In genomic region chr17:33889941-33890532, GRCm38 (mm10) we compare ENCODE assay signal across 13 mouse cellular contexts. TPM values are rescaled to one million over a fixed set of nuclear protein-coding genes. Genes with fewer than 3 reads are reported as not detected.
DNase-seq lines count a peak whose midpoint lies in the region; ATAC-seq and TF ChIP-seq lines count a peak whose summit lies in the region.
"Not testable (repeated sequence)": the region's sequence is repeated elsewhere in the genome, so short reads cannot be mapped to it uniquely, and the experiment has no call there.
"Had no signal": no experiment of that assay in that cellular context is flagged by ENCODE, and none has a peak within 500 bp of the region (broad histone marks: within the 10 kb centered on the region; RNA-seq: fewer than 3 reads in every experiment).

No protein-coding gene starts in this region.

- peak; percentile 31 for DNase-seq in 416B (ENCODE audit: low read depth)
- not testable (repeated sequence) for DNase-seq in heart, postnatal 0 days (ENCODE audit: low spot score); kidney, adult 2 months; liver, embryonic 11.5 days (ENCODE audit: low spot score); midbrain, embryonic 10.5 days (ENCODE audit: low spot score)

- H3K4me3 ChIP-seq in cortical plate, adult 2 months (ENCODE audit: insufficient read depth, low read length): peak overlapping the region; percentile 41
- peak overlapping the region; percentile 60 for H3K4me3 ChIP-seq in forebrain, embryonic 13.5 days
- peak overlapping the region; percentile 77 for H3K4me3 ChIP-seq in heart, postnatal 0 days (ENCODE audit: low read depth, low read length)
- peak overlapping the region; percentile 66 for H3K4me3 ChIP-seq in kidney, adult 2 months (ENCODE audit: insufficient read depth, low read depth, low read length)
- peak overlapping the region; percentile 77 for H3K4me3 ChIP-seq in liver, embryonic 11.5 days (ENCODE audit: low read depth, low read length)
- H3K4me3 ChIP-seq in midbrain, embryonic 10.5 days: peak overlapping the region; percentile 78
- peak overlapping the region; percentile 57 for H3K4me3 ChIP-seq in olfactory bulb, adult 2 months (ENCODE audit: insufficient read depth, low read depth, low read length)

- TF ChIP-seq CTCF in cortical plate, adult 2 months (IDR thresholded peaks at IDR 0.05; ENCODE audit: extremely low read depth, insufficient read depth, low read length); heart, postnatal 0 days (IDR thresholded peaks at IDR 0.05; ENCODE audit: low read depth); kidney, adult 2 months (conservative IDR thresholded peaks at IDR 0.05; ENCODE audit: insufficient read depth, insufficient read length, low read depth, low read length); olfactory bulb, adult 2 months (IDR thresholded peaks at IDR 0.05; ENCODE audit: insufficient read depth, low read depth, low read length): not testable (repeated sequence)

- peak overlapping the region; percentile 68 for H3K4me2 ChIP-seq in forebrain, embryonic 13.5 days
- peak overlapping the region; percentile 74 for H3K4me2 ChIP-seq in heart, postnatal 0 days (ENCODE audit: low read depth, low read length)
- peak overlapping the region; percentile 80 for H3K4me2 ChIP-seq in liver, embryonic 11.5 days

- peak overlapping the region; percentile 74 for H3K9ac ChIP-seq in forebrain, embryonic 13.5 days
- peak overlapping the region; percentile 63 for H3K9ac ChIP-seq in heart, postnatal 0 days (replicated peaks; ENCODE audit: low read depth, low read length)
- peak overlapping the region; percentile 84 for H3K9ac ChIP-seq in liver, embryonic 11.5 days (ENCODE audit: low read depth, low read length)

- ATAC-seq in forebrain, embryonic 13.5 days: not testable (repeated sequence)
- ATAC-seq in heart, postnatal 0 days (ENCODE audit: insufficient read depth, low read depth): peak; percentile 13
- ATAC-seq in liver, embryonic 11.5 days (replicated peaks; ENCODE audit: low FRiP score): peak; percentile 35

- H3K27me3 ChIP-seq in forebrain, embryonic 13.5 days; heart, postnatal 0 days (ENCODE audit: control insufficient read depth, insufficient read depth, low read length); kidney, adult 2 months (replicated peaks; ENCODE audit: control insufficient read depth, insufficient read depth, low read length); liver, embryonic 11.5 days (replicated peaks; ENCODE audit: control insufficient read depth, insufficient read depth, low read length); midbrain, embryonic 10.5 days (ENCODE audit: low read depth, poor library complexity, severe bottlenecking): not testable (repeated sequence)

- not testable (repeated sequence) for TF ChIP-seq POLR2A in cortical plate, adult 2 months (IDR thresholded peaks at IDR 0.05; ENCODE audit: extremely low read depth, insufficient read depth, low read length); kidney, adult 2 months (IDR thresholded peaks at IDR 0.05; ENCODE audit: low read depth, low read length); olfactory bulb, adult 2 months (IDR thresholded peaks at IDR 0.05; ENCODE audit: insufficient read depth, low read depth, low read length)

- H3K27ac ChIP-seq in cortical plate, adult 2 months (ENCODE audit: insufficient read depth, low read length); kidney, adult 2 months (ENCODE audit: insufficient read depth, low read depth, low read length); olfactory bulb, adult 2 months (ENCODE audit: insufficient read depth, low read depth, low read length): not testable (repeated sequence)
- H3K27ac ChIP-seq in forebrain, embryonic 13.5 days: 0 out of 2 replicates have a peak overlapping the region, but pooled peaks have one; percentile 31
- H3K27ac ChIP-seq in heart, postnatal 0 days (ENCODE audit: low read depth): peak overlapping the region; percentile 59; the same call in 1 of the 2 replicates
- peak overlapping the region; percentile 51 for H3K27ac ChIP-seq in liver, embryonic 11.5 days (ENCODE audit: low read depth, low read length)
- peak overlapping the region; percentile 93 for H3K27ac ChIP-seq in midbrain, embryonic 10.5 days (replicated peaks)

- peaks cover 18% of the 10 kb centered on the region for H3K36me3 ChIP-seq in forebrain, embryonic 13.5 days (ENCODE audit: poor library complexity, severe bottlenecking)
- not testable (repeated sequence) for H3K36me3 ChIP-seq in heart, postnatal 0 days (replicated peaks; ENCODE audit: control insufficient read depth, insufficient read depth, low read length); kidney, adult 2 months (ENCODE audit: control insufficient read depth, insufficient read depth, low read length); liver, embryonic 11.5 days (ENCODE audit: control insufficient read depth, insufficient read depth, low read length)
- H3K36me3 ChIP-seq in midbrain, embryonic 10.5 days: peaks cover 26% of the 10 kb centered on the region

- not testable (repeated sequence) for H3K9me3 ChIP-seq in forebrain, embryonic 13.5 days (replicated peaks); heart, postnatal 0 days (replicated peaks; ENCODE audit: control insufficient read depth, low read length); liver, embryonic 11.5 days (ENCODE audit: control insufficient read depth, low read length); midbrain, embryonic 10.5 days (replicated peaks)

- not testable (repeated sequence) for TF ChIP-seq EP300 in heart, postnatal 0 days (IDR thresholded peaks at IDR 0.05; ENCODE audit: low read depth)

- WGBS in forebrain, embryonic 13.5 days: under 1% methylated on average over 37 of the region's 44 CpGs
- under 1% methylated on average over 38 of the region's 44 CpGs for WGBS in heart, postnatal 0 days
- 2% methylated on average over 44 of the region's 44 CpGs for WGBS in kidney, adult 2 months
- under 1% methylated on average over 43 of the region's 44 CpGs for WGBS in liver, embryonic 11.5 days
- WGBS in midbrain, embryonic 10.5 days: under 1% methylated on average over 44 of the region's 44 CpGs
- WGBS in olfactory bulb, adult 2 months: 2% methylated on average over 43 of the region's 44 CpGs

- not testable (repeated sequence) for H3K4me1 ChIP-seq in cortical plate, adult 2 months (ENCODE audit: control insufficient read depth, insufficient read depth, low read length); heart, postnatal 0 days (ENCODE audit: control insufficient read depth, insufficient read depth); kidney, adult 2 months (ENCODE audit: control insufficient read depth, insufficient read depth, low read length); olfactory bulb, adult 2 months (ENCODE audit: control insufficient read depth, insufficient read depth, low read length)
- peaks cover 22% of the 10 kb centered on the region for H3K4me1 ChIP-seq in forebrain, embryonic 13.5 days
- peaks cover 15% of the 10 kb centered on the region for H3K4me1 ChIP-seq in liver, embryonic 11.5 days (replicated peaks; ENCODE audit: control insufficient read depth, insufficient read depth, low read length)
- peaks cover 19% of the 10 kb centered on the region for H3K4me1 ChIP-seq in midbrain, embryonic 10.5 days

RNA-seq across cellular contexts. Expression of gene Kifc1, which starts 0.4 kb away (rescaled TPM):
- 2.0 and 2.3 TPM in 2 replicates for polyA plus RNA-seq in cortical plate, adult 2 months (2012; rRNA removed)
- 6.8 and 7.4 TPM in 2 replicates for polyA plus RNA-seq in forebrain, embryonic 13.5 days (2015; fragmentation: Nextera tagmentation; extraction: Ambion mirVana)
- 17.0 and 30.1 TPM in 2 replicates for total RNA-seq in heart, postnatal 0 days (2014; rRNA removed; ENCODE audit: low replicate concordance)
- 2.0 and 2.1 TPM in 2 replicates for polyA plus RNA-seq in heart, postnatal 0 days (2015; fragmentation: Nextera tagmentation; extraction: Ambion mirVana)
- polyA plus RNA-seq in kidney, adult 2 months (2012; rRNA removed): 1.3 and 1.6 TPM in 2 replicates
- polyA plus RNA-seq in liver, embryonic 11.5 days (2014; fragmentation: Nextera tagmentation; extraction: Ambion mirVana): 10.2 and 11.8 TPM in 2 replicates
- polyA plus RNA-seq in midbrain, embryonic 10.5 days (2016; fragmentation: Nextera tagmentation; extraction: Ambion mirVana): 7.8 and 9.4 TPM in 2 replicates
- not detected in 2 replicates for polyA plus RNA-seq in olfactory bulb, adult 2 months (2012; ENCODE audit: insufficient read depth, insufficient read length, low replicate concordance, missing spikeins)

RNA-seq across cellular contexts. Expression of gene Platr17, which starts 14.9 kb away (rescaled TPM):
- 1.7 TPM in 2 replicates for polyA plus RNA-seq in cortical plate, adult 2 months (2012; rRNA removed)
- polyA plus RNA-seq in forebrain, embryonic 13.5 days (2015; fragmentation: Nextera tagmentation; extraction: Ambion mirVana): 0.28 and 0.49 TPM in 2 replicates
- not detected in 2 replicates for total RNA-seq in heart, postnatal 0 days (2014; rRNA removed; ENCODE audit: low replicate concordance)
- polyA plus RNA-seq in heart, postnatal 0 days (2015; fragmentation: Nextera tagmentation; extraction: Ambion mirVana): not detected in 2 replicates
- not detected in 2 replicates for polyA plus RNA-seq in kidney, adult 2 months (2012; rRNA removed)
- polyA plus RNA-seq in liver, embryonic 11.5 days (2014; fragmentation: Nextera tagmentation; extraction: Ambion mirVana): 1.8 and 2.2 TPM in 2 replicates
- 0.30 TPM in 1 of 2 replicates, not detected in the other for polyA plus RNA-seq in midbrain, embryonic 10.5 days (2016; fragmentation: Nextera tagmentation; extraction: Ambion mirVana)
- polyA plus RNA-seq in olfactory bulb, adult 2 months (2012; ENCODE audit: insufficient read depth, insufficient read length, low replicate concordance, missing spikeins): not detected in 2 replicates
- total RNA-seq: adrenal gland, postnatal 10 days; gastrocnemius, postnatal 14 days; heart, postnatal 4 days; left cerebral cortex, postnatal 14 days; megakaryocyte-erythroid progenitor cell, adult 5-6 weeks had no signal

RNA-seq across cellular contexts. Expression of gene Gm7029, which starts 16.4 kb away (rescaled TPM):
- not detected in 2 replicates for polyA plus RNA-seq in cortical plate, adult 2 months (2012; rRNA removed)
- not detected in 2 replicates for polyA plus RNA-seq in forebrain, embryonic 13.5 days (2015; fragmentation: Nextera tagmentation; extraction: Ambion mirVana)
- not detected in 2 replicates for total RNA-seq in heart, postnatal 0 days (2014; rRNA removed; ENCODE audit: low replicate concordance)
- polyA plus RNA-seq in heart, postnatal 0 days (2015; fragmentation: Nextera tagmentation; extraction: Ambion mirVana): not detected in 2 replicates
- not detected in 2 replicates for polyA plus RNA-seq in kidney, adult 2 months (2012; rRNA removed)
- polyA plus RNA-seq in liver, embryonic 11.5 days (2014; fragmentation: Nextera tagmentation; extraction: Ambion mirVana): not detected in 2 replicates
- not detected in 2 replicates for polyA plus RNA-seq in midbrain, embryonic 10.5 days (2016; fragmentation: Nextera tagmentation; extraction: Ambion mirVana)
- not detected in 2 replicates for polyA plus RNA-seq in olfactory bulb, adult 2 months (2012; ENCODE audit: insufficient read depth, insufficient read length, low replicate concordance, missing spikeins)
- total RNA-seq: adrenal gland, postnatal 10 days; gastrocnemius, postnatal 14 days; heart, postnatal 4 days; left cerebral cortex, postnatal 14 days; megakaryocyte-erythroid progenitor cell, adult 5-6 weeks had no signal

RNA-seq across cellular contexts. Expression of gene Daxx, which starts 19.2 kb away (rescaled TPM):
- polyA plus RNA-seq in cortical plate, adult 2 months (2012; rRNA removed): 27.2 and 27.4 TPM in 2 replicates
- polyA plus RNA-seq in forebrain, embryonic 13.5 days (2015; fragmentation: Nextera tagmentation; extraction: Ambion mirVana): 60.7 and 68.0 TPM in 2 replicates
- 15.2 and 19.3 TPM in 2 replicates for total RNA-seq in heart, postnatal 0 days (2014; rRNA removed; ENCODE audit: low replicate concordance)
- polyA plus RNA-seq in heart, postnatal 0 days (2015; fragmentation: Nextera tagmentation; extraction: Ambion mirVana): 18.0 and 20.0 TPM in 2 replicates
- 33.3 and 35.0 TPM in 2 replicates for polyA plus RNA-seq in kidney, adult 2 months (2012; rRNA removed)
- 46.9 and 52.9 TPM in 2 replicates for polyA plus RNA-seq in liver, embryonic 11.5 days (2014; fragmentation: Nextera tagmentation; extraction: Ambion mirVana)
- 77.5 and 82.6 TPM in 2 replicates for polyA plus RNA-seq in midbrain, embryonic 10.5 days (2016; fragmentation: Nextera tagmentation; extraction: Ambion mirVana)
- polyA plus RNA-seq in olfactory bulb, adult 2 months (2012; ENCODE audit: insufficient read depth, insufficient read length, low replicate concordance, missing spikeins): not detected in 2 replicates

RNA-seq across cellular contexts. Expression of gene Tapbp, which starts 25.7 kb away (rescaled TPM):
- 22.1 and 22.3 TPM in 2 replicates for polyA plus RNA-seq in cortical plate, adult 2 months (2012; rRNA removed)
- polyA plus RNA-seq in forebrain, embryonic 13.5 days (2015; fragmentation: Nextera tagmentation; extraction: Ambion mirVana): 12.3 and 15.0 TPM in 2 replicates
- 50.9 and 84.1 TPM in 2 replicates for total RNA-seq in heart, postnatal 0 days (2014; rRNA removed; ENCODE audit: low replicate concordance)
- polyA plus RNA-seq in heart, postnatal 0 days (2015; fragmentation: Nextera tagmentation; extraction: Ambion mirVana): 47.6 and 51.3 TPM in 2 replicates
- 106 and 112 TPM in 2 replicates for polyA plus RNA-seq in kidney, adult 2 months (2012; rRNA removed)
- polyA plus RNA-seq in liver, embryonic 11.5 days (2014; fragmentation: Nextera tagmentation; extraction: Ambion mirVana): 28.1 and 29.1 TPM in 2 replicates
- polyA plus RNA-seq in midbrain, embryonic 10.5 days (2016; fragmentation: Nextera tagmentation; extraction: Ambion mirVana): 14.9 and 17.3 TPM in 2 replicates
- 118 TPM in 1 of 2 replicates, not detected in the other for polyA plus RNA-seq in olfactory bulb, adult 2 months (2012; ENCODE audit: insufficient read depth, insufficient read length, low replicate concordance, missing spikeins)
